Mouse (Mus musculus) hindbrain, embryonic 10.5 days (tissue): Measurements from ENCODE around the gene Ranbp17. TPM values are rescaled to one million over a fixed set of nuclear protein-coding genes. Genes with fewer than 3 reads are reported as not detected.
"Not testable (repeated sequence)": the region's sequence is repeated elsewhere in the genome, so short reads cannot be mapped to it uniquely, and the experiment has no call there.

Experiments
- DNase-seq: peaks from one replicate; pipeline ENCODE4 v3.0.0-alpha.2; 2017; ENCODE audit warnings: low spot score
- H3K27ac ChIP-seq: fragments of 300-500 bp; sonication (generic); 2 replicates; pipeline ENCODE4 v1.5.1; 2016; ENCODE audit warnings: mild to moderate bottlenecking, moderate library complexity
- H3K27me3 ChIP-seq: fragments of 300-500 bp; sonication (generic); 2 replicates; pipeline ENCODE4 v1.6.1; 2016; ENCODE audit warnings: mild to moderate bottlenecking; ENCODE audit not compliant: poor library complexity, insufficient read depth, severe bottlenecking
- H3K36me3 ChIP-seq: fragments of 300-500 bp; sonication (generic); 2 replicates; pipeline ENCODE4 v1.6.1; 2016; ENCODE audit warnings: mild to moderate bottlenecking, moderate library complexity
- H3K4me1 ChIP-seq: fragments of 300-500 bp; sonication (generic); replicated peaks from 2 replicates; pipeline ENCODE4 v1.6.1; 2016; ENCODE audit warnings: mild to moderate bottlenecking
- H3K4me3 ChIP-seq: fragments of 300-500 bp; sonication (generic); 2 replicates; pipeline ENCODE4 v1.5.1; 2016; ENCODE audit warnings: mild to moderate bottlenecking, moderate library complexity
- H3K9me3 ChIP-seq: fragments of 300-500 bp; sonication (generic); 2 replicates; pipeline ENCODE4 v1.6.1; 2016; ENCODE audit warnings: mild to moderate bottlenecking, moderate library complexity
- WGBS: fragments of 180-500 bp; shearing (Covaris S2); methylation state at CpG from one replicate; pipeline ENCODE4 v1.1.7; 2016; 5-methylcytosine and 5-hydroxymethylcytosine counted together
- polyA plus RNA-seq: library from polyadenylated mRNA; unstranded; fragments of >200 nt; fragmentation: Nextera tagmentation; extraction: Ambion mirVana; gene quantifications from 2 replicates; pipeline ENCODE4 v1.2.1, GENCODE M21; 2016

Ranbp17 gene
- polyA plus RNA-seq, 1 experiment from 2014 or later = 11.5 TPM

DNA sequence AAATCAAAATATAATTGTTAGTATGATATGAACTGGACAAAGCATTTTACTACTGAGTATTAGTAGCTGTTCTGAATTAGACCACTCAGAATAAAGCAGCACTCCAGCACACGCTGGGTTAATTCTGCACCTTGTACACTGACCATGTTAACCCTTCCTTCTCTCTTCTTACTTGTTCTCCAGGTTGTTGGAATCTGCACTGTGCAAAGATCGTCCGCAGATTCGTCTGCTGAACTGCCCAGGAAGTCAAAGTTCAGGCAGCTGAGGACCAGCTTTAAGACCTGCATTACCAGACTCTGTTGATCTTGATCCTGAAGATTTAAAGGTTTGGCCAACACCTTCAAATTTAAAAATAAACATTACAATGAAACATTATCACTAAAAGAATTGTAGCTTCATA is 27.8 kb downstream of the Ranbp17 start:
- WGBS = 86% methylated on average over 4 of the region's 4 CpGs
- no peak overlapping the region for H3K4me3 ChIP-seq
- H3K4me1 ChIP-seq = no peaks in the 10 kb centered on the region
- peaks cover 28% of the 10 kb centered on the region for H3K36me3 ChIP-seq
- DNase-seq = no peak
- no peaks in the 10 kb centered on the region for H3K9me3 ChIP-seq
- no peak overlapping the region for H3K27ac ChIP-seq
- no peaks in the 10 kb centered on the region for H3K27me3 ChIP-seq

DNA sequence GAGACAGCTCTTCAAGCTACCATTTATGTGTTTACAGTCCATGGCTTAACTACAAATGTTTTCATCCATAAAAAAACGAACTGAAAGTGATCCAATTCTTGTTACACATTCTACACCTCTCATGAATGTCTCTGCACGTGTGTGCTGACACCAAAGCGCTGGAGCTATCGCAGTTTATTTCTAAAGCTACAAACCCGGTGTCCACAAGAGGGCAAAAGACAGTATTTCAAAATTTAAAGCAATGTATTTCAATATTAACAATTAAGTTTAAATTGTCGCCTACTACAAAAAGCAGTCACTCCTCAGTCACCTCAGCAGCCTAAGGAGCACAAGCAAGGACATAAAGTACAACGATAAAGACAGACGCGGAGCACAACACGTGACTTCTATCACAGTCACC is 33.1 kb downstream of the Ranbp17 start:
- Histone ChIP-seq H3K27ac (no peak overlapping the region), H3K9me3 (no peaks in the 10 kb centered on the region), H3K27me3 (no peaks in the 10 kb centered on the region), H3K36me3 (peaks cover 2% of the 10 kb centered on the region), H3K4me1 (no peaks in the 10 kb centered on the region), H3K4me3 (no peak overlapping the region)
- no peak for DNase-seq
- WGBS = 89% methylated on average over 10 of the region's 10 CpGs

DNA sequence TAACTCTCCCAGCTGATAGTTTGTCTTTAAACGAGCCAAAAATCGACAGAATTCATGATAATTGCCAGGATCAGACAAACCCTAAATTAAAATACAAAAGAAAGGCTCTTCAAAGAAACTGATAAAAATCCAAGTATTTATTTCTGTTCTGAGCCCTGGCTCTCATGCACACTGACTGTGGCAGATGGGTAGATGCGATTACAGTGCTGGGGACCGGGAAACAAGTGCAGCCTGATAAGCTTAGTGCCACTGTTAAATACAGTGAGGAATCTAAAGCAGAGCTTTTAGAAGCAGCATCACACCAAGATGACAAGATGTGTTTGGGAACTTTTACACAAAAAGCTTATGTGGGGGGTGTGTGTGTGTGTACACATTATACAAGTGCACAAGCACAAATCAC is 34.3 kb downstream of the Ranbp17 start:
- no peaks in the 10 kb centered on the region for H3K27me3 ChIP-seq
- no peak overlapping the region for H3K27ac ChIP-seq
- no peaks in the 10 kb centered on the region for H3K4me1 ChIP-seq
- H3K4me3 ChIP-seq = no peak overlapping the region
- DNase-seq = no peak
- peaks cover 5% of the 10 kb centered on the region; the same call in 1 of the 2 replicates for H3K36me3 ChIP-seq
- H3K9me3 ChIP-seq = no peaks in the 10 kb centered on the region
- WGBS = 94% methylated on average over 4 of the region's 4 CpGs

DNA sequence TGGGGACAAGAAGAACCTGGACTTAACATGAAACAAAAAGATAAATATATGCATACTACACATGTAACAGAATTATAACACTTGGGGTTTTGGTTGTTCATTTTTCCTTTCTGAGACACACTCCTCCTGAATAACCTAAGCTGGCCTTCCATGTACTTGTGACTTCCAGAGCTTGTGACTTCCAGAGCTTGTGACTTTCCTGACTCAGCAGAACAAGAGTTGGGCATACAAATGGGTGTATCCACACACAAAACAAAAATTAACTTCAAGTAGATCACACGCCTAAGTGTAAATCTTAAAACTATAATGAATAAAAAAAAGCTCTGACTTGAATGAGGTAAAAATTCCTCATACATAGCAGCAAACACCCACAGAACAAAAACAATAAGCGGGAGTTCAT is 36.9 kb downstream of the Ranbp17 start:
- Histone ChIP-seq H3K27ac (no peak overlapping the region), H3K27me3 (no peaks in the 10 kb centered on the region), H3K36me3 (peaks cover 13% of the 10 kb centered on the region; the same call in 1 of the 2 replicates), H3K4me3 (no peak overlapping the region), H3K4me1 (no peaks in the 10 kb centered on the region), H3K9me3 (no peaks in the 10 kb centered on the region)
- no peak for DNase-seq
- WGBS = 94% methylated on average over 2 of the region's 2 CpGs

DNA sequence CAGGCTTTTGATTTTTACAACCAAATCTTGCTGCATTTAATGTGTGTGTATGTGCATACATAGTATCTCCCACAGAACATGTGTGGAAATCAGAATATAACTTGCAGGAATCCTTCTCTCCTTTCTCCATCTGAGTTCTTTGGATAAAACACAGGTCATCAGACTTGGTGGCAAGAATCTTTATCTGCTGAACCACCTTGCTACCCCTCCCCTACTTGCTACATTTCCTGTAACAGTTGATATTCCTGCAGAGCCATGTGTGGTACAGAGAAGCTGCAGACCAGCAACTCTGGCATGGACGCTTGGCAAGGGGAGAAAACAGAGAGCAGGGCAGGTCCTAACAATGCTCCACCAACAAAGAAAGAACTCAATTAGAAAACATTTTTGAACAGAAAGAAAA is 52.4 kb downstream of the Ranbp17 start:
- H3K9me3 ChIP-seq = no peaks in the 10 kb centered on the region
- no peaks in the 10 kb centered on the region for H3K4me1 ChIP-seq
- H3K4me3 ChIP-seq = no peak overlapping the region
- peaks cover 3% of the 10 kb centered on the region; the same call in 1 of the 2 replicates for H3K36me3 ChIP-seq
- 67% methylated on average over 1 of the region's 1 CpGs for WGBS
- no peak overlapping the region for H3K27ac ChIP-seq
- no peaks in the 10 kb centered on the region for H3K27me3 ChIP-seq
- DNase-seq = no peak

DNA sequence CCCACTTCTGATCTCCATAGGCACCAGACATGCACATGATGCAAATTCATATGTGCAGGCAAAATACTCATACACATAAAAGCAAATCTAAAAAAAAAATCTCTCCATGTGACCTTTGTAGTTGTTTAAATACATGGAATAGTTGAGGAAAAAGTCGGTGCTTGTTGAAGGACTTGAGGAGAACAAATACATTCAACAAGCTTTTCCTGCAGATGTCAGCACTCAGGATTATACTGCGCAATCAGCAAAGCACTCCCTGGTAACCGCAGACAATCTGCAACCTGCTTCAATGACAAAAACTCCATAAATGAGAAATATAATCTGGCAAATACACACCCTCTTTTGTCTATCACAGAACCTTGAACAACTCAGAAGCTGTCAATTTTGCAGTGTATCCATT is 59.5 kb downstream of the Ranbp17 start:
- no peaks in the 10 kb centered on the region for H3K9me3 ChIP-seq
- no peak overlapping the region for H3K4me3 ChIP-seq
- H3K4me1 ChIP-seq = no peaks in the 10 kb centered on the region
- no peak overlapping the region for H3K27ac ChIP-seq
- DNase-seq = no peak
- H3K36me3 ChIP-seq = no peaks in the 10 kb centered on the region
- no peaks in the 10 kb centered on the region for H3K27me3 ChIP-seq
- WGBS = 94% methylated on average over 3 of the region's 3 CpGs

DNA sequence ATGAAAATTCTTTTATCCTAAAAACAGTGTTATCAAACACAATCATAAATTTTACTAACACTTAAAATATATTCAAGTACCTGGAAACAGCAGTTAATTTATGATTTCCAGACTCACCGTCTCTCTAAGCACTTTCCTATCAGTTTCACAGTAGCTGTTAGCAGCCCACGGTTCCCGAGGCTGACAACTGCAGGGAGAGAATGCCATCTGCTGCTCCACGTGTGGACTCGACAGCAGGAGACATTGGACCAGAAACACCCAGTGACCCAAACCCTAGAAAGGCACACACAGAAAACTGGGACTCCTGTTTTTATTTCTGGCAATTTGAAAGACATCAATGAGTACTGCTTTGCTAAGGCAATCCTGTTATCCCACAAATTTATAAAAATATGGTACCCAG is 79.7 kb downstream of the Ranbp17 start:
- H3K27ac ChIP-seq = no peak overlapping the region
- no peaks in the 10 kb centered on the region for H3K27me3 ChIP-seq
- 52% methylated on average over 5 of the region's 5 CpGs for WGBS

DNA sequence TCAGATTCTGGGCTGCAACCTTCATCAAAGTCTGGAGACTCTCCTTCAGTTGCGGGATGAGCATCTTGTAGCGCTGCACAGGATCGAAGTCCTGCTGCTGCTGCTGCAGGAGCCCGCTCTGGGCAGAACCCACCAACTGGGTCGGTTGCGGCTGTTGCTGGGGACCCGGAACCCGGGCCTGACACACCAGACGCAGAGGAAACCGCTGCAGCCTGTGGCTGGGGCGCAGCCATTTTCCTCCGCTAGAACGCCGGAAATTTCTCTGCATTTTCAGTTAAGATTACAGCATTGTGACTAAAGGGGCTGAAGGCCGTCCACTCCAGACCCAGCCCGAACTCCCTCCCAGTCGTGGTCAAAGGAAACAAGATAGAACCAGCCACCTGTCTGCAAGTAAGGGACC is 85.3 kb downstream of the Ranbp17 start:
- H3K27ac ChIP-seq, H3K27me3 ChIP-seq, H3K4me1 ChIP-seq, H3K4me3 ChIP-seq, H3K9me3 ChIP-seq, DNase-seq, H3K36me3 ChIP-seq: not testable (repeated sequence)
- WGBS = 93% methylated on average over 17 of the region's 17 CpGs

More for the DNA sequence above, 79.7 kb downstream of the Ranbp17 start:
- H3K4me1 ChIP-seq = no peaks in the 10 kb centered on the region
- H3K36me3 ChIP-seq = no peaks in the 10 kb centered on the region
- no peak for DNase-seq
- H3K4me3 ChIP-seq = no peak overlapping the region
- H3K9me3 ChIP-seq = no peaks in the 10 kb centered on the region

DNA sequence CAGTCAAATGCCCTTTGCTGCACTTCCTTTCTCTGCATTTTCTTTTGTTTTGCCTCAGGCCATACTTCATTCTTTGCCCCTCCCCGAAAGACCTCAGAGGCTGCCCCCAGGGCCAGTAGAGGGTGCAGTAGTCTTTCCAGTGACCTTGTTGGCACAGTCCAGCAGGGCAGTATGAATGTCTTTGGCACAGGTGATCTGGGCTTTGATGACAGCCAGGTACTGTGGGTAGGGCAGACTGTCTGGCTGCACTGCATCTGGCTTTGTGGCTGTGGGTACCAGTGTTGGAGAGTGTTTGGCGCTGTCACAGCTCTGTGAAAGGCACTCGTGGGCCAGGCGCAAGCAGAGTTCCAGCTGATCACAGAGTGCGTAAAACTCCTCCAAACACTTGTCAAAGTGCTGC is 85.8 kb downstream of the Ranbp17 start:
- H3K4me3 ChIP-seq, H3K4me1 ChIP-seq, H3K9me3 ChIP-seq, H3K36me3 ChIP-seq, H3K27ac ChIP-seq, DNase-seq, H3K27me3 ChIP-seq: not testable (repeated sequence)
- WGBS = 88% methylated on average over 5 of the region's 5 CpGs

DNA sequence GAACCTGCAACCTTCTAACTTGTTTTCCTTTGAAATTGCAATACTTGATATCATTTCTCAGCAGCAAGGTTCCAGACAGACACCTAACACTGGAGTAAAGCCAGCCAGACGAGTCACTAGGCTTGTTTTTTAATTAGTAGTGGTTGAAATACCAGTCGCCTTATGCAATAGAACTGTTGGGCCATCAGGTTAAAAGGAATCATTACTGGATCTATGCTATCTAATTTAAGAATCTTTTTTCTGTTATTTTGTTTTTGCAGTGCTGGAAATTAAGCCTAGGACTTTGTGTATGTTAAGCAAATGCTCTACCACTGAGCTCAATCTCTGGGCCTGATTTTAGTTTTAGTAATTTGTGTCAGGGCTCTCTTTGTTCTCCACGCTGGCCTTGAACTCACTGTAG is 91.3 kb downstream of the Ranbp17 start:
- Histone ChIP-seq H3K4me1 (no peaks in the 10 kb centered on the region), H3K9me3 (no peaks in the 10 kb centered on the region)
- no peak for DNase-seq

DNA sequence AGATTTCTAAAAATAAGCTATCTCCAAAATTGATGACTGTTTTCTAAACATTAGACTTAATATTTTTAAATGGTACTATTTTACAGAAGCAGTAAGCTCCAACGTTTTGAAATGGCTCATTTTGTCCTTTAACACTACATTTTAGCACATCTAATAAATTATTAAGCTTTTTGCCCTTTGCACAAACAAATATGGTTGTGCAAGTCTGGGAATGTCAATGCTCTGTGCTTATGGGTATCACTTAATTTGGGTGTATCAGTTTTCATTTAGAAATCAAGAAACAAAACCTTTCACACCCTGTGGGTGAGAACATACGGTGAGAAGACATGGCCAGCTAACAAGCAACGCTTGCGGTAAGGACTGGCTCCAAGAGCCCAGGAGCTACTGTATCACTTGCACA is 108.9 kb downstream of the Ranbp17 start:
- WGBS = 91% methylated on average over 4 of the region's 4 CpGs
- Histone ChIP-seq H3K9me3 (no peaks in the 10 kb centered on the region), H3K36me3 (no peaks in the 10 kb centered on the region), H3K4me1 (no peaks in the 10 kb centered on the region), H3K27me3 (no peaks in the 10 kb centered on the region), H3K4me3 (no peak overlapping the region), H3K27ac (no peak overlapping the region)
- no peak for DNase-seq

More for the DNA sequence above, 91.3 kb downstream of the Ranbp17 start:
- Histone ChIP-seq H3K27ac (no peak overlapping the region), H3K4me3 (no peak overlapping the region), H3K27me3 (no peaks in the 10 kb centered on the region), H3K36me3 (no peaks in the 10 kb centered on the region)
- 83% methylated on average over 3 of the region's 3 CpGs for WGBS

DNA sequence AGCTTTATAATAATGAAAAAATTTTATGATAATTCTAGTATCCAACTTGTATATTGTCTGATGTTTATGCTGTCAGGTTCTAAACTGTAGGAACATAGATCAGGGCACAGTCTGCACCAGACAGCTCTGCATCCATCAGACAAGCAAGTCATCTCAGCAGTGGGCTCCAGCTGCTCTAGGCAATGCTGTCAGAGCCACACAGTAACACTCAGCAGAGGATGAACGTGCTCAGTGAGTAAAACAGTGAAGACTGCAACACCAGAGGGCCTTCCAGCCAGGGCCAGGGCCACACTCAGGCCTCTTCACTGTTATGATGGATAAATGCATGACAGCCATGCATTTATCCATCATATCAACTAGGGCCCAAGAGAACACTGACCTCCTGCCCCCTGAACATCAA is 114.2 kb downstream of the Ranbp17 start:
- H3K27me3 ChIP-seq = no peaks in the 10 kb centered on the region
- no peak overlapping the region for H3K4me3 ChIP-seq
- DNase-seq = no peak
- 50% methylated on average over 1 of the region's 1 CpGs for WGBS
- no peaks in the 10 kb centered on the region for H3K9me3 ChIP-seq
- H3K27ac ChIP-seq = no peak overlapping the region
- no peaks in the 10 kb centered on the region for H3K36me3 ChIP-seq
- H3K4me1 ChIP-seq = no peaks in the 10 kb centered on the region

DNA sequence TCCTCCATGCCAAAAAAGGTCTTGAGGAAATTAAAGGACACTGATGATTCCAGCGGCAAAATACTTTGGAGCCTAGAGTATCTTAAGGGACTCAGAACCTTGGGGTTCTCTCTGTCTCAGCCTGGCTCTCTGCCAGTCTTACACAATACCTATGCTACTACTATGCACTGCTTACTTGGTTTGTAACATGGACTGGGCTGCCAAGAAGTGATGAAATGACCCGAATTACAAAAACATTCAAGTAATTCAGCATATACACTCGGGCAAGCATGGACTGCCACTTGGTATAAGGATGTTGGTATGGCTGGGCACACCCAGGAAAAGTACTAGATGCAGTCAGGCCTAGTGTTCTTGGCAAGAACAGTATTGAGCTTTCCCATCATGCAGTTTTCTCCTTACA is 114.8 kb downstream of the Ranbp17 start:
- WGBS = 90% methylated on average over 3 of the region's 3 CpGs

DNA sequence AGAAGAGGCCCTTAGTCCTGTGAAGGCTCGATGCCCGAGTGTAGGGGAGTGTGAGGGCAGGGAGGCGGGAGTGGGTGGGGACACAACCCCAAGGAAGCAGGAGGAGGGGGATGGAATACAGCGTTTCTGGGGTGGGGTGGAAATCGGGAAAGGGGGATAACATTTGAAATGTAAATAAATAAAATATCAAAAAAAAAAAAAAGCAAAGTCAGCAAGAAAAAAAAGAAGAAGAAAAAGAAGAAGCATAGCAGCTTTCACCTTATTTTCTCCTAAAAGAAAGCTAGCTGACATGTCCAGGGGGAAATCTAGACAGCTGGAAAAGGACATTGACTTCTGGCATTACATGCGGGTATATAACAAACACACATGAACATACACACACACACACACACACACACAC is 117.3 kb downstream of the Ranbp17 start:
- no peaks in the 10 kb centered on the region for H3K9me3 ChIP-seq
- DNase-seq = no peak
- H3K36me3 ChIP-seq = no peaks in the 10 kb centered on the region
- WGBS = 87% methylated on average over 6 of the region's 6 CpGs
- no peak overlapping the region for H3K27ac ChIP-seq
- H3K27me3 ChIP-seq = no peaks in the 10 kb centered on the region
- H3K4me3 ChIP-seq = no peak overlapping the region
- no peaks in the 10 kb centered on the region for H3K4me1 ChIP-seq

More for the DNA sequence above, 114.8 kb downstream of the Ranbp17 start:
- Histone ChIP-seq H3K4me1 (no peaks in the 10 kb centered on the region), H3K9me3 (no peaks in the 10 kb centered on the region), H3K4me3 (no peak overlapping the region), H3K36me3 (no peaks in the 10 kb centered on the region), H3K27ac (no peak overlapping the region), H3K27me3 (no peaks in the 10 kb centered on the region)
- DNase-seq = no peak
